Mouse (Mus musculus): ENCODE results near the gene Prokr2.

- TF ChIP-seq GATA1 (IDR thresholded peaks at IDR 0.05; ENCODE audit: borderline replicate concordance, low read length), result no peak
- TF ChIP-seq FLI1 (IDR thresholded peaks at IDR 0.05; ENCODE audit: low read length), result no peak
These were observed at the start of gene Prokr2 for GRCm38 (mm10) chr2:132385194-132385838.

Data from megakaryocyte, embryonic 14.5 days (primary cell).